Mouse (Mus musculus) gastrocnemius, postnatal 36 days (tissue): Measurements from ENCODE around the gene Nts. TPM values are rescaled to one million over a fixed set of nuclear protein-coding genes. Genes with fewer than 3 reads are reported as not detected.
A peak's percentile ranks its signal among the peaks of the same experiment; 100 is the strongest.
"Not testable (repeated sequence)": the region's sequence is repeated elsewhere in the genome, so short reads cannot be mapped to it uniquely, and the experiment has no call there.

Experiments used
- DNase-seq, 2 experiments: peaks; one replicate each; pipeline ENCODE4 v3.0.0; 2022
- intact Hi-C: fragments of 180-260 bp; cut with DNase I; formaldehyde crosslinking; loops from one replicate; pipeline ENCODE4 v1.15.1; 2025
- long read RNA-seq, 2 experiments: library from polyadenylated mRNA; stranded (forward); transcript quantifications; one replicate each; pipeline ENCODE4 v2.0.0; 2021
- total RNA-seq, 2 experiments: library from RNA; stranded (reverse); gene quantifications; 2 replicates each; pipeline ENCODE4 v1.2.3; 2021

The Nts gene
- not detected for total RNA-seq
- long read RNA-seq, experiment 1, result 0 reads
- long read RNA-seq, experiment 2, result 0 reads

GRCm38 (mm10) chr10:102490386-102490785, at the start of gene Nts:
Gene Nts (minus strand): TSS chr10:102490486.
- no peak for DNase-seq

GRCm38 (mm10) chr10:102527901-102528300, 37.6 kb upstream of the Nts start:
- DNase-seq, result no peak
- intact Hi-C loops, result no loop called here

More at GRCm38 (mm10) chr10:102490386-102490785, at the start of gene Nts:
- intact Hi-C loops, result loop anchor here (10.0 kb wide), 1 partner anchor 334 kb away; no protein-coding TSS in a partner anchor

GRCm38 (mm10) chr10:102514159-102514558, 23.9 kb upstream of the Nts start:
- DNase-seq, result no peak
- intact Hi-C loops, result no loop called here

- DNase-seq, result peak in 1 of 2 experiments; percentile 18
- intact Hi-C loops, result no loop called here
Measured at GRCm38 (mm10) chr10:102511807-102512461, 21.6 kb upstream of the Nts start, which contains the start of gene Rassf9. Gene Rassf9 (plus strand): TSS chr10:102512222.

- intact Hi-C loops, result no loop called here
Measured at GRCm38 (mm10) chr10:102511461-102511806, 21.1 kb upstream of the Nts start.

DNA sequence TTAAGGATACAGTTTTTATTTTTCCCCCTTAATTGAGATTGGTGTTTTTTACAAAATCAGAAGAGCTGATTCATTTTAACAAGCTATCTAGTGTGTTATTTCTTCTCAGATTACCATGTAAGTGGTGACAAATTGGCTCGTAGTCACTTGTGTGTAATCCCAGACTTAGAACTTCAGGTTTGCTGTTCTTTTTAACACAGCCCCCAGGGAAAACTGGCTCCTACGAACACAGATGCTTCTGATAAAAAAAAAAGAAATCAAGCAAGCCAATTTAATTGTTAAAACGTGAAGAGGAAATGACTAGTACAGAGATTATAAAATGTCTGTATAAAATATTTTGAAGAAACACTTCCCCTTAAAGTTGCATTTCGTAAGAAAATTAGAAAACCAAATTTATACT, 17.1 kb upstream of the Nts start:
- no peak for DNase-seq
- intact Hi-C loops, result no loop called here

More at GRCm38 (mm10) chr10:102511461-102511806, 21.1 kb upstream of the Nts start:
- no peak for DNase-seq

DNA sequence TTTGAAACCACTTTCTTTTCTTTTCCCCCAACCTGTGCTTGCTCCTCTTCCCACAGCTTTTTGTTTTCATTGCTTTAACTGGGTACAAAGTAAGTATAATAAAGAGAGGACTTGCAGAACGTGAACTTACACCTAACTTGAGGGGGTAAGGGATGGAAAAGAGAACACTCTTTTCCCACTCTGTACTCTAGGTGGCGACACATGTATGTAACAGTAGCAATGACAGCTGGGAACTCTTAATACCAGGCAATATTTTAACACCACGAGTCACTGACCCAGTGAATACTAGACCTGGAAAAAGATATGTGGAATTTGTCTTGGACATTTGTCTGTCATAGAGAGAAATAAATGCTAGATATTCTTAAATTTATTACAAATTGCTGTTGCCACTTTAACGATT, 8.5 kb upstream of the Nts start:
- intact Hi-C loops, result loop anchor here (5.0 to 10.0 kb wide), 2 partner anchors 234 to 326 kb away; no protein-coding TSS in a partner anchor

GRCm38 (mm10) chr10:102491792-102492191, 1.5 kb upstream of the Nts start:
- DNase-seq, result no peak
- intact Hi-C loops, result loop anchor here (10.0 kb wide), 1 partner anchor 333 kb away; no protein-coding TSS in a partner anchor

More for the DNA sequence above, 8.5 kb upstream of the Nts start:
- no peak for DNase-seq

GRCm38 (mm10) chr10:102469412-102469811, 20.9 kb downstream of the Nts start:
- intact Hi-C loops, result no loop called here
- DNase-seq, result no peak

GRCm38 (mm10) chr10:102451756-102452155, 38.5 kb downstream of the Nts start:
- intact Hi-C loops, result loop anchor here (10.0 kb wide), 1 partner anchor 383 kb away; no protein-coding TSS in a partner anchor
- no peak for DNase-seq

- no peak for DNase-seq
- intact Hi-C loops, result no loop called here
Measured at GRCm38 (mm10) chr10:102449449-102449848, 40.8 kb downstream of the Nts start.

GRCm38 (mm10) chr10:102444912-102445556, 45.3 kb downstream of the Nts start:
- intact Hi-C loops, result no loop called here
- DNase-seq, result no peak

- intact Hi-C loops, DNase-seq: not testable (repeated sequence)
Measured at GRCm38 (mm10) chr10:102435467-102435866, 54.8 kb downstream of the Nts start.

- DNase-seq, intact Hi-C loops: not testable (repeated sequence)
Measured at GRCm38 (mm10) chr10:102435048-102435447, 55.2 kb downstream of the Nts start.

Other genes starting within 250 kb of the Nts start
- gene Rassf9, start 21.7 kb upstream of the Nts start, total RNA-seq, result 1 to 10 TPM; 2.0 to 2.8 TPM